Mouse (Mus musculus) G1E (cell line): ENCODE data around the gene Aurkaip1.

Source experiments
- CTCF ChIP-seq: IDR thresholded peaks from 2 replicates; pipeline ENCODE4 v1.5.1; 2012; ENCODE audit warnings: low read depth, low read length, inconsistent platforms, mixed read lengths
- GATA1 ChIP-seq: IDR thresholded peaks from 2 replicates; pipeline ENCODE4 v1.6.1; 2012; ENCODE audit warnings: borderline replicate concordance, low read length, inconsistent platforms, mixed read lengths
- POLR2AphosphoS5 ChIP-seq: IDR thresholded peaks from 2 replicates; pipeline ENCODE4 v1.6.1; 2012; ENCODE audit warnings: low read depth, low read length, inconsistent platforms; ENCODE audit not compliant: insufficient replicate concordance
- TAL1 ChIP-seq: conservative IDR thresholded peaks from 2 replicates; pipeline ENCODE4 v1.6.1; 2012; ENCODE audit warnings: low read depth, low read length, inconsistent platforms, mixed read lengths

- no peak for TF ChIP-seq CTCF
- no peak for TF ChIP-seq TAL1
- TF ChIP-seq GATA1 = no peak
- no peak for TF ChIP-seq POLR2AphosphoS5
These were observed 7.4 kb downstream of the Aurkaip1 start for GRCm38 (mm10) chr4:155838187-155839153.
